Mouse (Mus musculus) monocyte, adult 59 days (primary cell): ENCODE measurements around the gene Rbm42. TPM values are rescaled to one million over a fixed set of nuclear protein-coding genes. Genes with fewer than 3 reads are reported as not detected.

ENCODE experiments used
- total RNA-seq, 2 experiments: library from RNA; stranded (reverse); gene quantifications; one replicate each; pipeline ENCODE4 v1.2.4; 2023

Gene Rbm42
- total RNA-seq: 100 to 1,000 TPM in 1 of 2 experiments, 10 to 100 TPM in 1; 92.9 to 103 TPM

DNA sequence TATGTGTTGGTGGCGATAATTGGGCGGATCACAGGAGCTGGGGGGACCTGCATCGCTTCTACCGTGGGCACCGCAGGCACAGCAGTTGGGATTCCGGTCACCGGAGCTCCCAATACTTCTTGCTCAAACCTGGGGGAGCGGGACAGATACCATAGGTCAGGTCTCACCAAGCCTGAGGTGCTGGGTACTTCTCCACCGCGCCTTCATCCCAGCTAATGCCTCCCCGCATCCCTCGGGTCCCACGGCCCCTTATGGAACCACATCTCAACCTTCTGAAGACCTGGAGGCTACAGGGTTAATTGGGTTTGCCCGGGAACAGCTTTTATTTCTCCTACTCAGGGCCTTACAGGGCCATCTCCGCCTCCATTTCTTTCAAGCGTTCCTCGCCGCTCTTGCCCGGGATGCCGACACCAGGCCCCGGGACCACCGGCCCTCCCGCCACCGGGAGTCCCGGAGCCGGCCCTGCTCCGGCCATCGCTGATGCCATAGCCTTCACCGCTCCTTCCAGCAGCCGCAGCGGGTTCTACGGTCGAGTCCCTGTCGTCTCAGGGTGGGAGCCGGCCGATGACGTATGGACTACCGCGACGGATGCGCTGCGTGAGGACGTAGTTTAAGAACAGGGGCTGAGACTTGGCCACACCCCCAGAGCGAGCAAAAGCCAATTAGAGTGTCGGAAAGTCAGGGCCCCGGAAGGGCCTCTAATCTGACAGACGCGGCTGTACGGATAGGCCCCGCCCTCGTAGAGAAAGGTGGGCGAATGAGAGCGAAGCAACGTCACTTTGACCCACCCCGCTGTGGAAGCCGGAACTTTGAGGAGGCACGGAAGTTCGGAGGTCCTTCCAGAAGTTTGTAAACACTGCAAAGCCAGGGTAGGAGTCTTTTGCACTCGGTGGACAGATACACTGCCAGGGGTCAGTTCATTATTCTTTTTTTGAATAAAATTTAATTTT lies at the start of gene Rbm42:
Gene Rbm42 (minus strand): TSS at position 727 of the 950 bp plus-strand sequence.

DNA sequence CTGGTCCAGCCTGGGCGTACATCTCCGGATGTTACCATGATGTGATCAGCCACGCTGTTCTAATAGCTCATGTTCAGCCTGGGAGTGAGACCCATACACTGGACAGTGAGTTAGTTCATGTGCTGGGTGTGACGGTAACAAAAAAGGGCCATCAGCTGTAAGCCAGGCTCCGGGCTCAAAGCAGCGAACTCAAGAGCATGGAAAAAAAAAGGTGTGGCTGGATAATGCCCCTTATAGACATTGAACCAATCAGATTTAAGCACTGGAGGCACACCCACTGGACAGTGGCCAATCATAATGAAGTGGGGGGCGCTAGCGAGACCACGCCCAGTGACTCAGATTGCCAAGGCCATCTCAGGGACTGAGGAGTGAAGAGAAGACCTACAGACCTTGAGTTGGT lies 48.5 kb upstream of the Rbm42 start, which contains the start of gene 2200002J24Rik:
Gene 2200002J24Rik (plus strand): TSS at position 338 of the 400 bp plus-strand sequence.

DNA sequence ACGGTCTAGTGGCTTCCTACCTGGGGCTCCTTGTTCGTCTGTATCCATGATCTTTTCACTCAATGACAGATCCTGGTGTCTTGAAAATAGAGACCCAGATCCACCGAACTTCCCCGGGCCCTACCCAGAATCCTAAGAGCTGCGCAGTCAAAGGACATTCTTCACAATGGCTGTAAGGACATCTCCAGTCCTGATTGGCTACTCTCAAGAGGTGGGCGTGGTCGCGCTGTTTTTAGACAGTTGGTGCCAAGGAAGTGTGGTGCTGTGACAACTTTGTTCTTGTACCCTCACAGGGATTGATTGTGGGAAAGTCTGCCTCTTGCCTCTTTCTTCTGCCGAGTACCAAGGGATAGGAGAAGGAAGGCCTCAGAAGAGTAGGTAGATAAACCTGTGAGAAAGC lies 21.4 kb upstream of the Rbm42 start, which contains the start of gene Pmis2:
Gene Pmis2 (minus strand): TSS at position 126 of the 400 bp plus-strand sequence.

DNA sequence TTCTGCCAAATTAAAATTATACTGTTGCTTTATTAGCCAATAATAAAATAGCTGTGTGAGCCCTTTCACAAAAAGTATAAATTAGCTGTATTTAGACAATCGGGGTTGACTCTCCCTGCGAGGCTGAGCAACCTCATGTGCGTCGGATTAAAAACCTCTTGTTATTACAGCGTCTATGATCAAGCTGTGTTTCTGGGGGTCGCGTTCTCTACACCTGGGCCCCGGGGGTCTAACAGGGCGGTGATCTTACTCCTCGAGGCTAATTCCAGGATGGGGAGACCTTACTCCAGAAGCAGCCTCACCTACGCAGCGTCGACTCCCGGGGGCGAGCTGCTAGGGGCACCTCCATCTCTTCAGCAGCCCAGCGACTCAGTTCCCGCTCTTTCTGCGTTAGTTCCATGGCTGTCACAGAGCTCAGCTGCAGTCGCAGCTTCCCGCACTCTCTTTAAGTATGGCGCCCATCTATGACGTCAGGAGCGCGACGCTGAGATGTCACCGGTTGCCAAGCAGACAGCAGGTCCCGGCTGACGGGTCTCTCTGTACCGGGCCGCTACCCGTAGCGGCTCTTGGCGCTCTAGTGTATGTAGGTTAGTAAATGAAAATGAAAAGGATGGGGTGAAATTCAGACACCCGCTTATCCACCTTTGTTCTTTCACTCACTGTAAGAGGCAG lies 14.5 kb upstream of the Rbm42 start, which contains the start of gene Haus5:
Gene Haus5 (minus strand): TSS at position 466 of the 672 bp plus-strand sequence.

DNA sequence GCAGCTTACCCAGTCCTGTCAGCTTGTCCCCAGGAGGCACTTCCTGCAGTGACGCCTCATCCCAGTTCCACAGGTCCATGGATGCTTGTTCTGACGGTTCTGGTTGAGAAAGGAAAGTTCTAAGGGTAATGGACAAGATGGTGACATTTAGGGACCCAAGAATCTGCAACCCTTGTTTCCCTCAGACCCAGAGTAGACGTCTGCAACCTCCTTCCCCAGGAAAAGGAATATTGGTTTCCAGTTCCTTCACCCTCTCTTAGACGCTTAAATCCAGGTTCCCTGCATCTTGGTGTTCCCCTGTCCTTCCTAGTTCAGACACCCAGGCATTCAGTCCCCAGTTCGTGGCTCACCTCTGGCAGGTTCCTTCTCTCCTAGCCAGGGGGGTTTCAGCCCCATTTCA lies 14.4 kb downstream of the Rbm42 start, which contains the start of gene Etv2:
Gene Etv2 (minus strand): TSS at position 101 of the 400 bp plus-strand sequence.

DNA sequence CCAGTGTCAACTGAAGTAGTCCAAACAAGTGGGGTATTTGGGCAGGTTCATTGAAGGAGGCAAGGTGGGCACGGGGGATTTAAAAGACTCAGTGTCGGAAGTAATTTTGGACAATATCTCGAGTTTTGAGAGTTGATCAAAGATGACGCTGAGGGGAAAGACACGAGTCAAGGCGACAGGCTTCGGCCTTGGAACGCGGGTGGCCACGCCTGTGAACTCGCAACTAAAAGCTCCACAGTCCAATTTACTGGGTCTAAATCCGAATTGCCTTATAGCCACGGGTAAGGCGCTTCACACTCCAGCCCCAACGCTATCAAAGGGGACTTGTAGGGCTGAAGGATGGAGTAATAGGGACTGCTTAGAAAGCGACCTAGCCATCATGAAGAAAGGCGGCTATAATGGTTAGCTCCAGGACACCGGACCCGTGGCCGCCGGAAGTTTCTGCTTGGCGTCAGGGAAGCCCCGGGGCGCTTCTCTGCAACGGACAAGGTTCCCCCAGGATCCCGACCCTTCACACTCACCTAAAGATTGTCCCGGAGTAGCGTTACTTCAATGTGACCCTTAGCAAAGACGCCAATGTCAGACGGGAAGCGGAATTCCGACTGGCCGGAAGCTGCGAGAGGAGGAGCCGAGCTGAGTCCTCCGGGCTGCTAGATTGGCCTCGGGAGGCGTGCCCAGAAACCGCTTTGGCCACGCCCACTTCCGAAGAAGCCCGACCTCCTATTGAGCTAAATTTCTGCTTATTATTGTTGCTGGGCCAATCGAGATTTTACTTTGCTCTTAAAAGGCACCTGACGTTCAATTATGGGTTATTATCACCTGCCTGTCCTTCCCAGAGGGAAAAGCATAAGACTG lies 24.4 kb downstream of the Rbm42 start, which contains the start of gene Cox6b1:
Gene Cox6b1 (minus strand): TSS at position 622 of the 855 bp plus-strand sequence.

DNA sequence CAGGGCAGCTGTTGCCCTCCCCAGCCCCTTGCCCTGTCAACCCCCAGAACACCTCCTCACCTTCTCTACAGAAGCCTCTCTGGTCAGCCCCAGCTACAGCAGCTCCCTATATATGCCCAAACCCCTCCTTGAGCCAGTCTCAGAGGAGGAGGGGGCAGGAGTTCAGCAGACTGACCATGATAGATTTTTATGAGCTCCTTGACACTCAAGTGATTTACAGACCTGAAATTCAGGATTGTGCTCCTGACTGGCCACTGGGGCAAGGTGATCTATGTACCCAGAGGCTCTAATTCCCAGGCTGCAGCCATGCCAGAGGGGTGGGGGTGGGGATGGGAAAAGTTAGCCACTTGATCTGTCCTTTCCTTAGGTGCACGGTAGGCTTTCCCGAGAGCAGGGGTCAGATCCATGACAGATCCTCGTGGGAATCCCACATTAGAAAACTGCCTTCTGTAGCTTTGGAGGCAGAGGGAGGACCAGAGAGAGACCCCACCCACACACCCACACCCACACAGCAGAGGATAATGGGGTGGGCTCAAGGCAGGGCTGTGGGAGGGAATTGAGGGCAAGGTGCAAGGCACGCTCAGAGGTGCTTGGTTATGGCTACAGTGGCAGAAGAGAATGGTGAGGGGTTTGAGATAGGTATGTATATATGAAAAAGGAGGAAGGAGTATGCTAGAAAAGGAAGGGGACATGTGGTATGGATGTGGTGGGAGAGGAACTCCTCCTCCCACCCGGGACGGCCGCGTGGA lies 37.3 kb downstream of the Rbm42 start, which contains the start of gene Upk1a:
Gene Upk1a (minus strand): TSS at position 194 of the 749 bp plus-strand sequence.

DNA sequence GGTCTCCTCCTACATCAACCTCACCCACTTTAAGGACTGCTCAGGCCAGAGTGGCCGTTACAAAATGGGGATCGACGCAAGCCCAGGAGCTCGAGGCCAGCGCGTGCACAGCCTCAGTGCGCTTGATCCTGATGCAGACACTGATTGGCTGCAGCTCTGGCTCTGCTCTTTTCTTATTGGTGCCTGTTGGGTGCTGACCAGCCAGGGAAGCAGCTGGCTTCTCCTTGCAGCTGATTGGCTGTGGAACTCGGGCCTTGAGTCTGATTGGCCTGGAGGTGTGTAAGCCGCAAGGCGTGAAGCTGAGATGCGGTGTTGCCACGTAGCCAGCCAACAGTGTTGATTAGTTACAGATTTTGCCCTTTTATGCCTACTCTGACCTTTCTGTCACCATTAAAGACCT lies 51.3 kb downstream of the Rbm42 start, which contains the start of gene Zbtb32:
Gene Zbtb32 (minus strand): TSS at position 124 of the 400 bp plus-strand sequence.

Other genes with a start within 250 kb of the Rbm42 start
- gene Tyrobp, start 236.6 kb downstream of the Rbm42 start, total RNA-seq: 1,000 to 10,000 TPM; 2,439 to 2,603 TPM
- 10 to 100 TPM; 45.6 to 46.9 TPM for gene Hcst, start 230.5 kb downstream of the Rbm42 start, total RNA-seq
- 100 to 1,000 TPM; 116 to 140 TPM for gene Nfkbid, start 228.6 kb downstream of the Rbm42 start, total RNA-seq
- 1 to 10 TPM in 1 of 2 experiments, under 1 TPM in 1; 0.81 to 1.6 TPM for gene Aplp1, start 204.8 kb downstream of the Rbm42 start, total RNA-seq
- gene Kirrel2, start 192.6 kb downstream of the Rbm42 start, total RNA-seq: not detected
- gene Nphs1, start 192.0 kb downstream of the Rbm42 start, total RNA-seq: not detected
- gene Prodh2, start 156.7 kb downstream of the Rbm42 start, total RNA-seq: not detected
- 1 to 10 TPM; 1.3 to 2.7 TPM for gene Arhgap33, start 115.3 kb downstream of the Rbm42 start, total RNA-seq
- gene Hspb6, start 98.1 kb downstream of the Rbm42 start, total RNA-seq: 1 to 10 TPM; 2.1 to 3.2 TPM
- gene Proser3, start 98.0 kb downstream of the Rbm42 start, total RNA-seq: 10 to 100 TPM in 1 of 2 experiments, 1 to 10 TPM in 1; 5.3 to 10.2 TPM
- gene Lin37, start 90.5 kb downstream of the Rbm42 start, total RNA-seq: 10 to 100 TPM; 31.9 to 38.0 TPM
- gene U2af1l4, start 87.0 kb downstream of the Rbm42 start, total RNA-seq: 10 to 100 TPM; 66.5 to 69.1 TPM
- 1 to 10 TPM; 7.5 to 7.7 TPM for gene Gm49396, start 87.0 kb downstream of the Rbm42 start, total RNA-seq
- 100 to 1,000 TPM; 138 to 143 TPM for gene Psenen, start 86.7 kb downstream of the Rbm42 start, total RNA-seq
- 1 to 10 TPM; 2.0 to 5.9 TPM for gene Igflr1, start 84.9 kb downstream of the Rbm42 start, total RNA-seq
- 10 to 100 TPM; 68.9 to 78.9 TPM for gene Kmt2b, start 61.6 kb downstream of the Rbm42 start, total RNA-seq
- 1 to 10 TPM in 1 of 2 experiments, under 1 TPM in 1; 0.66 to 3.2 TPM for gene Zbtb32, start 51.4 kb downstream of the Rbm42 start, total RNA-seq
- gene Upk1a, start 37.5 kb downstream of the Rbm42 start, total RNA-seq: not detected
- 100 to 1,000 TPM; 279 to 306 TPM for gene Cox6b1, start 24.2 kb downstream of the Rbm42 start, total RNA-seq
- not detected for gene Etv2, start 14.5 kb downstream of the Rbm42 start, total RNA-seq
- 10 to 100 TPM in 1 of 2 experiments, 1 to 10 TPM in 1; 9.9 to 12.1 TPM for gene Haus5, start 14.7 kb upstream of the Rbm42 start, total RNA-seq
- not detected for gene Pmis2, start 21.3 kb upstream of the Rbm42 start, total RNA-seq
- gene 2200002J24Rik, start 48.6 kb upstream of the Rbm42 start, total RNA-seq: not detected
- not detected for gene Atp4a, start 61.9 kb upstream of the Rbm42 start, total RNA-seq
- gene Tmem147, start 79.2 kb upstream of the Rbm42 start, total RNA-seq: 10 to 100 TPM; 51.6 to 63.4 TPM
- gene Gapdhs, start 93.4 kb upstream of the Rbm42 start, total RNA-seq: not detected
- 1 to 10 TPM; 2.8 to 3.8 TPM for gene Sbsn, start 101.2 kb upstream of the Rbm42 start, total RNA-seq
- gene Dmkn, start 113.4 kb upstream of the Rbm42 start, total RNA-seq: 1 to 10 TPM in 1 of 2 experiments, not detected in 1; 1.3 TPM
- gene Krtdap, start 137.6 kb upstream of the Rbm42 start, total RNA-seq: not detected
- 1 to 10 TPM; 1.8 to 2.3 TPM for gene Ffar2, start 173.5 kb upstream of the Rbm42 start, total RNA-seq
- not detected for gene Ffar3, start 205.9 kb upstream of the Rbm42 start, total RNA-seq
- gene Ffar1, start 211.2 kb upstream of the Rbm42 start, total RNA-seq: under 1 TPM; 0.12 to 0.18 TPM
- 10 to 100 TPM; 14.0 to 15.4 TPM for gene Cd22, start 230.0 kb upstream of the Rbm42 start, total RNA-seq